Mouse (Mus musculus) heart, postnatal 0 days (tissue): ENCODE data around the gene Hist2h3c1.

Experiments used
- CTCF ChIP-seq: IDR thresholded peaks from 2 replicates; pipeline ENCODE4 v1.5.1; 2016; ENCODE audit warnings: antibody characterized with exemption, control low read depth, low read depth
- EP300 ChIP-seq: IDR thresholded peaks from 2 replicates; pipeline ENCODE4 v1.6.1; 2016; ENCODE audit warnings: antibody characterized with exemption, low read depth

DNA sequence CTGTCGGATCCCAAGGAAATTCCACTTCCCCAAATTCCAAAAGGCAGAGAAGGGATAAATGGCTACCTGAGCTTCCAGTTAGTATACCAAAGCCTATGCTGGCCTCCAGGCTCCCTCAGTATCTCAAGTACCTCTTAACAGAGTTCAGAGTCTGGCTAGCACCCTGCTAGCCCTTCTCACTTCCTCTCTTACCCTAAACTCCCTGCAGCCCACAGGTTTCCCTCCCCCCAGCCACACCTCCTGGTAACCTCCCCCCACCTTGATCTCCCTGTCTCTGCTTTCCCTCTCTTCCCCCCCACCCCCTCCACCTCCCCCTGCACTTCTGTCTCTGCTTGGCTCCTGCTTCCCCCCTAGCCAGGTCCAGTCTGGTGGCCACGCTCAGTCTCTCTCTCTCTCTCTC, 46.8 kb upstream of the Hist2h3c1 start:
- TF ChIP-seq CTCF (no peak), EP300 (no peak)
